Mouse (Mus musculus): ENCODE measurements at regions not wholly inside any gene's neighbourhood (a gene's known extent, or its start where the extent isn't known, plus 50 kb on each side); places are given as distances from the start of the nearest gene placed in this dataset.

DNA sequence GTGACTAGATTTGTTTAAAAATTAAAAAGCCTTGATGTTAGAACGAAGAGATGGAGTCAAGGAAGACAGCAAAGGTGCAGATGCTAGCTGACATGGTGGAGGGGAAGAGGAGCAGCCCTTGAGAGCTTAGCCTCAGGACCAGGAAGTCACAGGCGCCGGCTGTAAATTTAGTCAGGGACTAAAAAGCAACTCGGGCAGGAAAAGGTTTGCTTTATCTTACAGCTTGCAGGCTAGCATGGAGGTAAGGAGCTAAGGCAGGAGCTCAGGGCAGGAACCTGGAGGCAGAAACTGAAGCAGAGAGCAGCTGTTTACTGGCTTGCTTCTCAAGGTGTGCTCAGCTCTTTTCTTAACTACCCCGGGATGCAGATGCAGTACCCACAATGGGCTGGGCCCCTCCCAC lies 68.3 kb upstream of the Tmem150c start:
- TF ChIP-seq GATA1 (IDR thresholded peaks at IDR 0.05; ENCODE audit: borderline replicate concordance, low read length) = no peak
- no peak for TF ChIP-seq FLI1 (IDR thresholded peaks at IDR 0.05; ENCODE audit: low read length)

Data from megakaryocyte, embryonic 14.5 days (primary cell).